Mouse (Mus musculus): ENCODE measurements at regions not wholly inside any gene's neighbourhood (a gene's known extent, or its start where the extent isn't known, plus 50 kb on each side); places are given as distances from the start of the nearest gene placed in this dataset.

DNA sequence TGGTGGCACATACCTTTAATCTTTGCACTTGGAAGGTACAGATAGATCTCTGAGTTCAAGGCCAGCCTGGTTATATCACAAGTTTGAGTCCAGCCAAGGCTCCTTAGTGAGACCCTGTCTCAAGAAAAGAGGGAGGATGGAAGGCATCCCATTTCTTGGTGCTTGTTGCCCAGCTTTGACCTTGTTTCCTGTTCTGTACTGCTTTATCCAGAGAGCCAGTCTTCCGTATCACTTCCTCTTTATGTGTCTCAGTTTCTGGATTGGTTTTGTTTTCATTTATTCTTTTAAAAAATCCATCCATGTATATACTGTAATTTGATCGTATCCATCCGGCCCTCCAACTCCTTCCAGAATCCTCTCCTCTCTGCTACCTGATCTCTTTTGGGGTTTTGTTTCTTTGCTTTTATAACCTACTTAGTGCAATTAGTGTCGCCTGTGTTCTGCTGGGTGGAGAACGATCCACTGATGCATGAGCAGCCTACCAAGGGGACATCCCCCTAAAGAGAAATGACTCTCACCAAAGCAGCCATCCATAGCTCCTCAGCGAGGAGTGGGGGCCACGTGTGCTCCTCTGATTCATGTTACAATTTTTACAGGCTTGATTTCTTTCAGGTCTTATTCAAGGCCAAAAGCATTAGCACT lies 52.4 kb upstream of the Emcn start:
- no peak for TF ChIP-seq CTCF (conservative IDR thresholded peaks at IDR 0.05)
- no peak overlapping the region for H3K27ac ChIP-seq
- DNase-seq (ENCODE audit: low spot score in 2 of 2): no peak
- H3K4me3 ChIP-seq: no peak overlapping the region

DNA sequence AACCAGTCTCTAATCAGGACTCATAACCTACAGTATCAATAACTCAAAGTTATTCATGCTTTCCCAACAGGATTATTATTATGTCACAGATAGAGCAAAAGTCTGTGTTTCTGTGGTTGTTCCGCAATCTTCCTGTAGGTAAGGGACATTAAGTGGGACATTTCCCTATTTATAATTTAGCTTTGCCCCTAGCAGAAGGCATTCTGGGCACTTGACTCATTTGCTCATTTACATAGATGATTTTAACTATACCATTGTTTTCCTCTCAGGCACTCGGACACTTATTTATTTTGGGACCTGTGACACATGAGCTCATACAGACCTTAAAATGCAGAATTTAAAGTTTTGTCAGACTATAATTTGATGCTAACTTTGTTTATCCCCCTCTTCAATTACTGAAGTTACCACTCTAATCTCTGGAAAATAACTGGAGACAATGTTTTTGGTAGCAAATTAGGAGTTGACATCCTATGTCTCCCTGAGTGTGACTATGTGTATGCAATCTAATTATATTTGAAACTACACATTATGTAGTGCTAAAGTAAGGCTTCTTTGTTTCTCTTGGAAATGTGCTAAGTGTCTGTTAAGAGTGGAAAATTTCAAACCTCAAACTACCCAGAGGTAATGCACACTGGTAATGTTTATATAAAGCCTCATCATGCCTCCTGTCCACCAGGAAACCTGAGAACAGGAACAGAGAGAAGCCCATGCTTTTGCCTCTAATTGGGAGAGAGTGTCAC lies 51.8 kb upstream of the Emcn start:
- no peak for TF ChIP-seq CTCF (conservative IDR thresholded peaks at IDR 0.05)
- no peak for DNase-seq (ENCODE audit: low spot score in 2 of 2)
- no peak overlapping the region for H3K27ac ChIP-seq
- H3K4me3 ChIP-seq: no peak overlapping the region

DNA sequence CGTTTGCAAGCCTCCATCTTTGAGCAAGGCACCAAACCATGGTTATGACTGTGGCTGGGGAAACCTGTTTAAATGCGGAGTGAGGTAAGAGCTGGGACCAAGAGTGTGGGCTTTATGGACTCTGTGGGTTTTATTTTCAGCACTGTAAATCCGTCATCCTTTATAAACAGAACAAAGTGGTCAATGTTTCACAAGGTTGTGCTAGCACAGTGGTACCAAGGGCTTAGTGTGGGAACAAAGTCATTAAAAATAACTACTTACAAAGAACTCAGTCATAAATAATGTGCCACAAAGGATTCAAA lies 51.2 kb upstream of the Emcn start:
- TF ChIP-seq CTCF (conservative IDR thresholded peaks at IDR 0.05): no peak
- no peak overlapping the region for H3K27ac ChIP-seq
- no peak for DNase-seq (ENCODE audit: low spot score in 2 of 2)
- no peak overlapping the region for H3K4me3 ChIP-seq
